Mouse (Mus musculus) layer of hippocampus, adult 9-10 months (tissue): Measurements from ENCODE around the gene Gzmf.
A peak's percentile ranks its signal among the peaks of the same experiment; 100 is the strongest.
"Not testable (repeated sequence)": the region's sequence is repeated elsewhere in the genome, so short reads cannot be mapped to it uniquely, and the experiment has no call there.

Source experiments
- DNase-seq: peaks from one replicate; pipeline ENCODE4 v3.0.0; 2022; ENCODE audit warnings: low spot score

Gzmf gene

GRCm38 (mm10) chr14:56211317-56211716 lies at the start of gene Gzmf:
Gene Gzmf, minus strand, starts transcription at chr14:56211417.
- no peak for DNase-seq

- no peak for DNase-seq
Measured at GRCm38 (mm10) chr14:56240409-56240808, 29.2 kb upstream of the Gzmf start.

GRCm38 (mm10) chr14:56234556-56234955 lies 23.3 kb upstream of the Gzmf start, which contains the start of gene Gzmc:
Gene Gzmc, minus strand, starts transcription at chr14:56234656.
- DNase-seq: no peak

DNA sequence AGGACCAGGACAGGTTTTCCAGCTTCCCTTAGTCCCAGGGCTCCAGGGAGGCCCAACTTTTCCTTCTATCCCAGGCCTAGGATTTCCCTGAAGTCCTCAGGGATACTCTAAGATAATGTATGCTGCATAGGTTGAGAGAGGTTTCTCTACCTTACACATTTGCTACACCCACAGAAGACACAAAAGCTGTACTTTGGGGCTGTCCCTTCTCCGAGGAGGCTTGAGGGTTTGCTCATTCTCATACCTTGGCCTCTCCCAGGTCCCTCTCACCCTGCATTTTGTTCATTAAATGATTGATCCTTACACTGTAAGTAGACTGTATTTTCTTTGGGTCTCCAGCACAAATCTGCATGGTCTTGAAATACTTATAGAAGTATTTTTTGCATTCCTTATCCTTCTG lies 5.6 kb downstream of the Gzmf start:
- DNase-seq: no peak

GRCm38 (mm10) chr14:56205021-56205420 lies 6.2 kb downstream of the Gzmf start:
- not testable (repeated sequence) for DNase-seq

GRCm38 (mm10) chr14:56203975-56204374 lies 7.2 kb downstream of the Gzmf start:
- peak; percentile 33 for DNase-seq

- DNase-seq: no peak
Measured at GRCm38 (mm10) chr14:56186946-56187345, 24.3 kb downstream of the Gzmf start.

- no peak for DNase-seq
Measured at GRCm38 (mm10) chr14:56186521-56186920, 24.7 kb downstream of the Gzmf start.

GRCm38 (mm10) chr14:56177651-56178050 lies 33.6 kb downstream of the Gzmf start:
- DNase-seq: not testable (repeated sequence)

- DNase-seq: no peak
Measured at GRCm38 (mm10) chr14:56174499-56174898, 36.7 kb downstream of the Gzmf start, which contains the start of gene Gzmn. Gene Gzmn, minus strand, starts transcription at chr14:56174599.

- peak; percentile 46 for DNase-seq
Measured at GRCm38 (mm10) chr14:56173396-56173795, 37.8 kb downstream of the Gzmf start.

DNA sequence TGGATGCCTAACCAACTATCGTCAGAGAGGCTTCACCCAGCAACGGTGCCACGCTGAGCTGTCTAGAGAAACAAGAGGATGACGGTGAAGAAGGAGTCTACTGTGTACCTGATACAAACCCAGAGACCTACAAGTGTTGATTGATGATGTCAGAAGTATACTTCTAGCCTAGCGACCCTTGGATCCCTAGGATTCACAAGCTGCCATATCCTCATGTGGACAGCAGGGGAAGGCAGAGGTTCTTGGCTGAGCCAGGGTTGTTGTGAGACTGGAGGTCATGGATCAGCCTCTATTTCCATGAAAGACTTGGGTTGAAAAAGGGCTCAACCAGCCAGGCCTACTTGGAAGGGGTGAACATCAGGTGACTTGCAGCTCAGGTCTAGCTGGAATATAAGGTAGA lies 38.5 kb downstream of the Gzmf start:
- DNase-seq: no peak

DNA sequence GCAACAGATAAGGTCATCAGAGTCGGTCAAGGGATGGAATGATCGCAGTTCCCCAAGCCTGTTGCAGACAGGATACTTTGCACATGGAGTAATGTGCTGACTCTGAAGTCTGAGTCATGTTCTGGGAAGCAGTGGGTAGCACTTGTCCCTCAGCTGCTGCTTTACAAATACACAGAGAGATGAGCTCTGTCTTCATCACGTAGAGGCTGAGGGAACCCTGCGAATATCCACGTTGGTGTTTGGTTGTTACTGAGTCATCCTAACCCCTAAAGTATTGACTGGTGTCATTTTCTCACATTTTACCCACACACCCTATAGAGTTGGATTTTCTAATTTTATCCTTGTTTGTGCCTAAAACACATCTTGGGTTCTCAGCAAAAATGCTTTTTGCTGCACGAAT lies 43.2 kb downstream of the Gzmf start:
- DNase-seq: no peak

DNA sequence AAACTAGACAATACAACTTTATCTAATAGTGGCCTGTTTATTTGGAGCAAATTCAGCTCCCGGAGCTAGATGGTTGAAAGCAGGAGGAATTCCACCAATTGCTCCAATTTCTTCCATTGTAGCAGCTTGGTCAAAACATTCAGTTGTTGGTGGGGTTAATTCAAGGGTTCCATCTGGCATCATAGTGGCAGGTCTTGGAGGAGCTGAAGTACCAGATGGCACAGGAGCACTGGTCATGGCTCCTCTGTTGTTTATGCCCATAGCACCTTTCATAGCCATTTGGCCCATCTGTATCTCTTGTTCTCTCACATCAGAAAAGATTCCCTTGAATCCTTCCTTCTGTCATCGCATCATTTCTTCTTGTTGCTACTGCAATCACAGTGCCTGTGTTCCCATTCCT lies 49.1 kb downstream of the Gzmf start:
- no peak for DNase-seq

DNA sequence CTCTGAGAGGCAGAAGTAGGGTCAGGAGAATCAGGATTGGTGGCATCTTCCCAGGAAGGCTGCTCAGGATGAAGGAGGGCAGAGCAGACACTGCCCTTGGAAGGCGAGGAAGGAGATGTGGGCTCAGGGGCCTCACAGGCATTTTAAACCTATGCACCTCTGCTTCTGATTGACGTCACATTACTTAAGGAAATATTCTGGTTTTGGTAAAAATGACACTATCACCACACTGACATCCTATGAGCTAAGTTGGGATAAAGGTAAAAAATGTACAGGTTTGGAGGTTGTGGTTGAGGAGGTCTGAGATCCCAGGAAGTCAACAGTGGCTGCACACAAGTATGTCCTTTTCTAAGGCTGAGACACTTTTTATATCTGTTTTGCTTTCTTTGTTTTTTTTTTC lies 51.7 kb downstream of the Gzmf start, which contains the start of gene Gzmg:
Gene Gzmg, minus strand, starts transcription at position 101 of the 400 bp plus-strand sequence.
- DNase-seq: not testable (repeated sequence)

DNA sequence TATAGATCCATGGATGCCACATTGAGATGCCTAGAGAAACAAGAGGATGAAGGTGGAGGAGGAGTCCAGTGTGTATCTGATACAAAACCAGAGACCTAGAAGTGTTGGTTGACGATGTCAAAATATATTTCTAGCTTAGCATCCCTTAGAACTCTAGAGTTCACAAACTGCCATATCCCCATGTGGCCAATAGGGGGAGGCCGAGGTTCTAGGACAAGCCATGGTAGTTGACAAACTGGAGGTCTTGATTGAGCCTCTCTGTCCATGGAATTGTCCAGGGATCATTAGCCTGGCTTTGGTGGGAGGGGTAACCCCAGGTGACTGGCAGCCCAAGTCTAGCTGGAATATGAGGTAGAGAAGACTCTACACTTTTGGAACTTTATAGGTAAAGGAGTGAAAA lies 55.9 kb downstream of the Gzmf start:
- no peak for DNase-seq
